Mouse (Mus musculus): ENCODE measurements around the gene Slc25a48. TPM values are rescaled to one million over a fixed set of nuclear protein-coding genes. Genes with fewer than 3 reads are reported as not detected.

The Slc25a48 gene
- total and polyA plus RNA-seq, 2 experiments from 2014 or later: 0.04 to 0.05 TPM

- no peaks in the 10 kb centered on the region for H3K36me3 ChIP-seq (ENCODE audit: insufficient read depth, low read length)
- H3K9ac ChIP-seq (replicated peaks; ENCODE audit: low read length, poor library complexity, severe bottlenecking): no peak overlapping the region
- no peaks in the 10 kb centered on the region for H3K9me3 ChIP-seq (ENCODE audit: low read length)
- no peak for TF ChIP-seq CTCF (IDR thresholded peaks at IDR 0.05)
- no peak overlapping the region for H3K4me3 ChIP-seq (ENCODE audit: low read depth, low read length)
- no peak overlapping the region for H3K4me2 ChIP-seq (ENCODE audit: low read depth, low read length, poor library complexity, severe bottlenecking)
- H3K27ac ChIP-seq (ENCODE audit: low read depth, low read length): no peak overlapping the region
- 50% methylated on average over 9 of the region's 9 CpGs for WGBS
- DNase-seq (ENCODE audit: low spot score) (no peak), ATAC-seq (ENCODE audit: low FRiP score) (no peak)
- no peaks in the 10 kb centered on the region for H3K27me3 ChIP-seq (ENCODE audit: insufficient read depth, low read length)
- H3K4me1 ChIP-seq (ENCODE audit: insufficient read depth, low read length): no peaks in the 10 kb centered on the region
Measured at GRCm38 (mm10) chr13:56458001-56458400, 19.8 kb downstream of the Slc25a48 start.

DNA sequence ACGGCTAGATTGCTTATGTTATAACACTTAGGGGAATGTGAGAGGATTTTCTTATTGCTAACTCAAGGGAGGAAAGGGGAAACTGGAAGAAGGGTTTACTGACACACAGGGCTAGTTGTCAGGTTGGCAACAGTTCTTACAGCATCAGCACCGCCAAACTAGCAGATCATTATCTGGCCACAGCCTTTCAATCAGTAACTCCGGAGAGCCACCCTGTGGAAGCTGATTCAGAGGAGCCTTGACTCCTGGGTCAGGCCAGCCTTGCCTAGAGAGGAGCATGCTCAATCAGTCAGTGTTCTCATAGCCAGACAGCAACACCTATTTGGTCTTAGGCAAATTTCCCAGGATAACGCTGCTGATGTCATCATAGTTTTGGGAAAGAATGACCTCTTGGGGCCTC is 23.3 kb downstream of the Slc25a48 start:
- 84% methylated on average over 4 of the region's 4 CpGs for WGBS
- Histone ChIP-seq H3K9me3 (ENCODE audit: low read length) (no peaks in the 10 kb centered on the region), H3K27ac (ENCODE audit: low read depth, low read length) (no peak overlapping the region), H3K4me2 (ENCODE audit: low read depth, low read length, poor library complexity, severe bottlenecking) (no peak overlapping the region), H3K27me3 (ENCODE audit: insufficient read depth, low read length) (no peaks in the 10 kb centered on the region), H3K4me1 (ENCODE audit: insufficient read depth, low read length) (no peaks in the 10 kb centered on the region), H3K9ac (replicated peaks; ENCODE audit: low read length, poor library complexity, severe bottlenecking) (no peak overlapping the region), H3K36me3 (ENCODE audit: insufficient read depth, low read length) (no peaks in the 10 kb centered on the region), H3K4me3 (ENCODE audit: low read depth, low read length) (no peak overlapping the region)
- DNase-seq (ENCODE audit: low spot score) (no peak), ATAC-seq (ENCODE audit: low FRiP score) (no peak)
- TF ChIP-seq CTCF (IDR thresholded peaks at IDR 0.05): no peak

- Histone ChIP-seq H3K27me3 (ENCODE audit: insufficient read depth, low read length) (no peaks in the 10 kb centered on the region), H3K4me1 (ENCODE audit: insufficient read depth, low read length) (no peaks in the 10 kb centered on the region), H3K4me3 (ENCODE audit: low read depth, low read length) (no peak overlapping the region), H3K9me3 (ENCODE audit: low read length) (no peaks in the 10 kb centered on the region), H3K9ac (replicated peaks; ENCODE audit: low read length, poor library complexity, severe bottlenecking) (no peak overlapping the region), H3K4me2 (ENCODE audit: low read depth, low read length, poor library complexity, severe bottlenecking) (no peak overlapping the region), H3K36me3 (ENCODE audit: insufficient read depth, low read length) (no peaks in the 10 kb centered on the region), H3K27ac (ENCODE audit: low read depth, low read length) (no peak overlapping the region)
- DNase-seq (ENCODE audit: low spot score): no peak
- no peak for TF ChIP-seq CTCF (IDR thresholded peaks at IDR 0.05)
- 83% methylated on average over 4 of the region's 4 CpGs for WGBS
- no peak for ATAC-seq (ENCODE audit: low FRiP score)
Measured at GRCm38 (mm10) chr13:56462791-56463190, 24.6 kb downstream of the Slc25a48 start.

DNA sequence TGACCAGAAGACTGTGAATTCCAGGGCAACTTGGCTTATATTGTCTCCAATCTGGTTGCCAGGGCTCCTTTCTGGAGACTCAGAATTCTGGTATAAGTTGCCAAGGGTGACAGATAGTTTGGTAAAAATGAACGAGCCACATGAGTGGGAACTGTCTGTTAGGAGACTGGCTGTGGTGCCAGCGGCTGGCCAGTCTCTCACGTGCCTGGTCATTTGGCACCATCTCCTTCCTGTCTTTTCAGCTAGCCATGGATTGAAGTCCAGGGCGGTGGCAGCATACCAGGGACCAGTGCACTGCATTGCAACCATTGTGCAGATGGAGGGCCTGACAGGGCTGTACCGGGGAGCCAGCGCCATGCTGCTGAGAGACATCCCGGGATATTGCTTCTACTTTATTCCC is 25.1 kb downstream of the Slc25a48 start:
- 77% methylated on average over 7 of the region's 7 CpGs for WGBS
- DNase-seq (ENCODE audit: low spot score) (peak; percentile 78), ATAC-seq (ENCODE audit: low FRiP score) (no peak)
- H3K36me3 ChIP-seq (ENCODE audit: insufficient read depth, low read length): no peaks in the 10 kb centered on the region
- TF ChIP-seq CTCF (IDR thresholded peaks at IDR 0.05): no peak
- H3K9me3 ChIP-seq (ENCODE audit: low read length): no peaks in the 10 kb centered on the region
- no peak overlapping the region for H3K9ac ChIP-seq (replicated peaks; ENCODE audit: low read length, poor library complexity, severe bottlenecking)
- no peaks in the 10 kb centered on the region for H3K27me3 ChIP-seq (ENCODE audit: insufficient read depth, low read length)
- no peak overlapping the region for H3K4me2 ChIP-seq (ENCODE audit: low read depth, low read length, poor library complexity, severe bottlenecking)
- H3K4me3 ChIP-seq (ENCODE audit: low read depth, low read length): no peak overlapping the region
- H3K4me1 ChIP-seq (ENCODE audit: insufficient read depth, low read length): no peaks in the 10 kb centered on the region
- H3K27ac ChIP-seq (ENCODE audit: low read depth, low read length): no peak overlapping the region

DNA sequence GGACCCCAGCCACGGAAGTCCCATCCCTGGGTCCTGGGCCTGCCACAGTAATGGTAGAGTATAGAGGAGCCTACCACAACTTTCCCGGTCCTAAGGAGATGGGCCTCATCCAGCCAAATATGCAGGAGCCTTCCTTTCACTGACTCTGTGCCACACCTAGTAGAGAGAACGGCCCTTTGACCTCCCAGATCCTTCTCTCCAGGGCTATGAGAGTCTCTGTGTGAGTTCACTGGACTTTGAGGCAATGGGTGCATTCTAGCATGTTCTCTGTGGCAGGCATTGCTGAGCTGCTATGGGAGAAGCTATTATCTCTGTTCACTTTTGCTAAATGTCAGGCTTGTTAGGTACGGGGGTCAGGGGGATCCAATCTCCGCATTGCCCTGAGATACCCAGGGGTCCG is 25.6 kb downstream of the Slc25a48 start:
- WGBS: 80% methylated on average over 6 of the region's 6 CpGs
- no peak for DNase-seq (ENCODE audit: low spot score)
- ATAC-seq (ENCODE audit: low FRiP score): no peak
- H3K4me1 ChIP-seq (ENCODE audit: insufficient read depth, low read length): no peaks in the 10 kb centered on the region
- H3K9ac ChIP-seq (replicated peaks; ENCODE audit: low read length, poor library complexity, severe bottlenecking): no peak overlapping the region
- H3K9me3 ChIP-seq (ENCODE audit: low read length): no peaks in the 10 kb centered on the region
- H3K27me3 ChIP-seq (ENCODE audit: insufficient read depth, low read length): no peaks in the 10 kb centered on the region
- H3K4me2 ChIP-seq (ENCODE audit: low read depth, low read length, poor library complexity, severe bottlenecking): no peak overlapping the region
- no peaks in the 10 kb centered on the region for H3K36me3 ChIP-seq (ENCODE audit: insufficient read depth, low read length)
- no peak overlapping the region for H3K27ac ChIP-seq (ENCODE audit: low read depth, low read length)
- no peak overlapping the region for H3K4me3 ChIP-seq (ENCODE audit: low read depth, low read length)
- TF ChIP-seq CTCF (IDR thresholded peaks at IDR 0.05): no peak

GRCm38 (mm10) chr13:56467786-56468185 is 29.6 kb downstream of the Slc25a48 start:
- Histone ChIP-seq H3K4me3 (ENCODE audit: low read depth, low read length) (no peak overlapping the region), H3K27ac (ENCODE audit: low read depth, low read length) (no peak overlapping the region), H3K9me3 (ENCODE audit: low read length) (no peaks in the 10 kb centered on the region), H3K27me3 (ENCODE audit: insufficient read depth, low read length) (no peaks in the 10 kb centered on the region), H3K4me2 (ENCODE audit: low read depth, low read length, poor library complexity, severe bottlenecking) (no peak overlapping the region), H3K9ac (replicated peaks; ENCODE audit: low read length, poor library complexity, severe bottlenecking) (no peak overlapping the region), H3K4me1 (ENCODE audit: insufficient read depth, low read length) (no peaks in the 10 kb centered on the region), H3K36me3 (ENCODE audit: insufficient read depth, low read length) (no peaks in the 10 kb centered on the region)
- no peak for DNase-seq (ENCODE audit: low spot score)
- 92% methylated on average over 7 of the region's 7 CpGs for WGBS
- TF ChIP-seq CTCF (IDR thresholded peaks at IDR 0.05): no peak
- no peak for ATAC-seq (ENCODE audit: low FRiP score)

Measured in midbrain, postnatal 0 days (tissue).